Mouse (Mus musculus) spleen, adult 2 months (tissue): Measurements from ENCODE around the gene Gm10282. TPM values are rescaled to one million over a fixed set of nuclear protein-coding genes. Genes with fewer than 3 reads are reported as not detected.
A peak's percentile ranks its signal among the peaks of the same experiment; 100 is the strongest.

Experiments
- DNase-seq, 2 experiments: peaks; one replicate each; pipeline versions ENCODE4 v3.0.0 to v3.0.0-alpha.2; 2012 to 2021; ENCODE audit warnings: low spot score in 2 of 2, low read depth in 1 of 2
- H3K27ac ChIP-seq: fragments of 200-500 bp; 2 replicates; pipeline ENCODE4 v1.5.1; 2012; ENCODE audit warnings: low read length, inconsistent platforms; ENCODE audit not compliant: insufficient read depth
- H3K27me3 ChIP-seq: fragments of 200-500 bp; 2 replicates; pipeline ENCODE4 v1.6.1; 2012; ENCODE audit warnings: mild to moderate bottlenecking, moderate library complexity, low read length, inconsistent platforms; ENCODE audit not compliant: control insufficient read depth, insufficient read depth
- H3K36me3 ChIP-seq: fragments of 200-500 bp; 2 replicates; pipeline ENCODE4 v1.6.1; 2012; ENCODE audit warnings: mild to moderate bottlenecking, low read length, inconsistent platforms; ENCODE audit not compliant: control insufficient read depth, insufficient read depth
- H3K4me1 ChIP-seq: fragments of 200-500 bp; 2 replicates; pipeline ENCODE4 v1.6.1; 2011; ENCODE audit warnings: inconsistent platforms; ENCODE audit not compliant: control insufficient read depth, insufficient read depth, insufficient read length
- H3K4me3 ChIP-seq: fragments of 200-500 bp; 2 replicates; pipeline ENCODE4 v1.5.1; 2011; ENCODE audit warnings: mild to moderate bottlenecking, inconsistent platforms; ENCODE audit not compliant: insufficient read depth, insufficient read length; ENCODE audit errors: extremely low read depth
- CTCF ChIP-seq: fragments of 200-500 bp; IDR thresholded peaks from 2 replicates; pipeline ENCODE4 v1.5.1; 2011; ENCODE audit warnings: mild to moderate bottlenecking, inconsistent platforms; ENCODE audit not compliant: insufficient read depth, insufficient read length, insufficient replicate concordance; ENCODE audit errors: extremely low read depth
- POLR2A ChIP-seq: fragments of 200-500 bp; IDR thresholded peaks from 2 replicates; pipeline ENCODE4 v1.6.1; 2011; ENCODE audit warnings: low read depth, low read length, inconsistent platforms
- WGBS: fragments of 180-500 bp; shearing (Covaris S2); methylation state at CpG from one replicate; pipeline ENCODE4 v1.1.7; 2018; 5-methylcytosine and 5-hydroxymethylcytosine counted together
- polyA plus RNA-seq: library from polyadenylated mRNA; depleted of rRNA; stranded (reverse); fragments of >200 nt; gene quantifications from 2 replicates; pipeline ENCODE4 v1.2.3, GENCODE M21; 2012

The Gm10282 gene
- polyA plus RNA-seq, 1 experiment: 1.7 TPM

- WGBS: 39% methylated on average over 6 of the region's 7 CpGs
- TF ChIP-seq POLR2A (no peak), CTCF (no peak)
- Histone ChIP-seq H3K27ac (no peak overlapping the region), H3K4me3 (no peak overlapping the region), H3K27me3 (no peaks in the 10 kb centered on the region), H3K36me3 (no peaks in the 10 kb centered on the region), H3K4me1 (peaks cover 39% of the 10 kb centered on the region; the same call in 1 of the 2 replicates)
- no peak for DNase-seq
These were observed 39.7 kb downstream of the Gm10282 start for GRCm38 (mm10) chr8:72265342-72265741.

GRCm38 (mm10) chr8:72263451-72263850 lies 41.6 kb downstream of the Gm10282 start:
- TF ChIP-seq CTCF: no peak
- no peak for TF ChIP-seq POLR2A
- Histone ChIP-seq H3K4me1 (peaks cover 29% of the 10 kb centered on the region; the same call in 1 of the 2 replicates), H3K36me3 (no peaks in the 10 kb centered on the region), H3K27me3 (no peaks in the 10 kb centered on the region), H3K27ac (no peak overlapping the region), H3K4me3 (no peak overlapping the region)
- 87% methylated on average over 7 of the region's 7 CpGs for WGBS
- DNase-seq: no peak

- WGBS: 92% methylated on average over 2 of the region's 2 CpGs
- TF ChIP-seq POLR2A (no peak), CTCF (no peak)
- H3K4me1 ChIP-seq: peaks cover 24% of the 10 kb centered on the region; the same call in 1 of the 2 replicates
These were observed 42.3 kb downstream of the Gm10282 start for GRCm38 (mm10) chr8:72262756-72263155.

GRCm38 (mm10) chr8:72261872-72262271 lies 43.2 kb downstream of the Gm10282 start:
- H3K4me3 ChIP-seq: no peak overlapping the region
- 0 out of 2 replicates have a peak, but pooled peaks cover 1% of the 10 kb centered on the region for H3K36me3 ChIP-seq
- peaks cover 20% of the 10 kb centered on the region; the same call in 1 of the 2 replicates for H3K4me1 ChIP-seq
- H3K27me3 ChIP-seq: no peaks in the 10 kb centered on the region
- TF ChIP-seq POLR2A (no peak), CTCF (no peak)
- WGBS: 84% methylated on average over 5 of the region's 5 CpGs
- DNase-seq: no peak
- no peak overlapping the region for H3K27ac ChIP-seq

More at GRCm38 (mm10) chr8:72262756-72263155, 42.3 kb downstream of the Gm10282 start:
- H3K27me3 ChIP-seq: no peaks in the 10 kb centered on the region
- no peak overlapping the region for H3K27ac ChIP-seq
- H3K36me3 ChIP-seq: no peaks in the 10 kb centered on the region
- H3K4me3 ChIP-seq: no peak overlapping the region
- DNase-seq: no peak

- no peak for DNase-seq
- H3K4me1 ChIP-seq: peaks cover 17% of the 10 kb centered on the region; the same call in 1 of the 2 replicates
- TF ChIP-seq POLR2A (no peak), CTCF (no peak)
- H3K36me3 ChIP-seq: peaks cover 3% of the 10 kb centered on the region; the same call in 1 of the 2 replicates
- H3K4me3 ChIP-seq: no peak overlapping the region
- H3K27me3 ChIP-seq: no peaks in the 10 kb centered on the region
- no peak overlapping the region for H3K27ac ChIP-seq
These were observed 43.6 kb downstream of the Gm10282 start for GRCm38 (mm10) chr8:72261431-72261830.

- Histone ChIP-seq H3K4me3 (no peak overlapping the region), H3K4me1 (peaks cover 17% of the 10 kb centered on the region; the same call in 1 of the 2 replicates), H3K27ac (peak overlapping the region; percentile 76), H3K27me3 (no peaks in the 10 kb centered on the region), H3K36me3 (peaks cover 3% of the 10 kb centered on the region; the same call in 1 of the 2 replicates)
- DNase-seq: peak; percentile 78 to 82
- peak; percentile 80; the same call in 1 of the 2 replicates for TF ChIP-seq CTCF
- no peak for TF ChIP-seq POLR2A
- WGBS: 11% methylated on average over 2 of the region's 2 CpGs
These were observed 44.0 kb downstream of the Gm10282 start for GRCm38 (mm10) chr8:72261019-72261418.

- WGBS: 32% methylated on average over 4 of the region's 4 CpGs
- peaks cover 3% of the 10 kb centered on the region; the same call in 1 of the 2 replicates for H3K36me3 ChIP-seq
- no peaks in the 10 kb centered on the region for H3K27me3 ChIP-seq
- peaks cover 17% of the 10 kb centered on the region; the same call in 1 of the 2 replicates for H3K4me1 ChIP-seq
- DNase-seq: peak in 1 of 2 experiments; percentile 38
- no peak overlapping the region for H3K4me3 ChIP-seq
- H3K27ac ChIP-seq: peak overlapping the region; percentile 76
- TF ChIP-seq CTCF (no peak), POLR2A (no peak)
These were observed 44.5 kb downstream of the Gm10282 start for GRCm38 (mm10) chr8:72260585-72260984.
